9 mouse cellular contexts compared by ENCODE assay signal in the genomic region with DNA sequence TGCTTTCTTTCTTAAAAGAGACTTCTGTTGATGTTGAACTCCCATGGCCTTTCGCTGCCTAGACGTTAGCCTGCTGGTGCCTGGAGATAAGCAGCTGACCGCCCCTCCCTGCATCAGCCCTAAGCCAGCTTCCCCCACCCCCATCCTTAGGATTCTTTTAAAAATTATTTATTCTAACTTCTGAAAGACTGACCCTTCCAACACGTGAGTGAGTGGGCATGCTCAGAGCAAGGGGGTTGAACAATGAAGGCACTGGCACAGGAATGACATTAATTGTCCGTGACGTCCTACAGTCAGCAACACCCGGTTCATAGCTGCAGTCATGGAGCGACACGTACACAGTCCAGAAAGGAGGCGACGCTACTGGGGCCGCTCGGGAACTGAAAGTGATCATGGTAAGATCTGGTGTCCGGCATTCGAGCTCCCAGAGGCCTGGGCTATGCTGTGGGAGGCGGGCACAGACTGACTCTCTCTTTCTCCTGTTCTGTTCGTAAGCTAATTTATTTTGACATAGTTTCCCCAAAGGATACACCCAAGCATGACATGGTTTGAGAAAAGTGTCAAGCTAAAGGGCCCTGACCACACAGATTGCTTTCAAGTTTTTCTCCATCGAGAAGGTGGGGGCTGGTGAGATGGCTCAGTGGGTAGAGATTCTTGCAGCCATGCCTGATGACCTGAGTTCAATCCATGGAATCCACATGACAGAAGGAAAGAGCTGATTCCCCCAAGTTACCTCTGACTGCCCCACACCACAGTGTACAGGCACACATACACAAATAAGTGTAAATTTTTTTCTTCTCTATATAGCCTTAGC. TPM values are rescaled to one million over a fixed set of nuclear protein-coding genes. Genes with fewer than 3 reads are reported as not detected.
DNase-seq lines count a peak whose midpoint lies in the region; ATAC-seq and TF ChIP-seq lines count a peak whose summit lies in the region.
"Had no signal": no experiment of that assay in that cellular context is flagged by ENCODE, and none has a peak within 500 bp of the region (broad histone marks: within the 10 kb centered on the region; RNA-seq: fewer than 3 reads in every experiment).

No protein-coding gene starts in this region.

- H3K4me1 ChIP-seq in lung, embryonic 15.5 days: no peaks in the 10 kb centered on the region
- peaks cover 9% of the 10 kb centered on the region for H3K4me1 ChIP-seq in liver, postnatal 0 days (ENCODE audit: insufficient read depth)
- H3K4me1 ChIP-seq in stomach, embryonic 15.5 days: no peaks in the 10 kb centered on the region
- H3K4me1 ChIP-seq: limb, embryonic 10.5 days had no signal

- ATAC-seq in lung, embryonic 15.5 days (ENCODE audit: borderline replicate concordance, extremely low read depth, low FRiP score, low TSS enrichment): peak; percentile 71
- ATAC-seq in erythroblast, adult 5-6 weeks (replicated peaks; ENCODE audit: low FRiP score, poor library complexity, severe bottlenecking): peak; percentile 83
- peak; percentile 94 for ATAC-seq in liver, postnatal 0 days
- peak; percentile 83; the same call in 1 of the 2 replicates for ATAC-seq in stomach, embryonic 15.5 days (ENCODE audit: insufficient read depth, low FRiP score, low read depth)

- no peak for DNase-seq in lung, postnatal 14 days
- peak; percentile 73 for DNase-seq in liver, postnatal 0 days
- no peak for DNase-seq in gastrocnemius, adult 2 months
- DNase-seq in urinary bladder, postnatal 14 days (ENCODE audit: low spot score): no peak

- no peak overlapping the region for H3K27ac ChIP-seq in lung, embryonic 15.5 days
- peak overlapping the region; percentile 92 for H3K27ac ChIP-seq in liver, postnatal 0 days (ENCODE audit: low read depth)
- H3K27ac ChIP-seq in stomach, embryonic 15.5 days: no peak overlapping the region
- no peak overlapping the region for H3K27ac ChIP-seq in gastrocnemius, adult 2 months
- H3K27ac ChIP-seq: limb, embryonic 10.5 days had no signal

- no peak overlapping the region for H3K9ac ChIP-seq in lung, embryonic 15.5 days
- peak overlapping the region; percentile 51 for H3K9ac ChIP-seq in liver, postnatal 0 days (replicated peaks)
- H3K9ac ChIP-seq in stomach, embryonic 15.5 days: no peak overlapping the region

- WGBS in lung, embryonic 15.5 days: 45% methylated on average over 18 of the region's 18 CpGs
- WGBS in liver, postnatal 0 days (ENCODE audit: insufficient replicate concordance): 52% methylated on average over 18 of the region's 18 CpGs
- WGBS in stomach, embryonic 15.5 days: 57% methylated on average over 18 of the region's 18 CpGs

- no peak overlapping the region for H3K4me2 ChIP-seq in lung, embryonic 15.5 days
- peak overlapping the region; percentile 55 for H3K4me2 ChIP-seq in liver, postnatal 0 days (ENCODE audit: low read depth, low read length)
- H3K4me2 ChIP-seq in stomach, embryonic 15.5 days: no peak overlapping the region; the same call in 1 of the 2 replicates

- no peak overlapping the region for H3K4me3 ChIP-seq in lung, embryonic 15.5 days
- peak overlapping the region; percentile 45 for H3K4me3 ChIP-seq in liver, postnatal 0 days (ENCODE audit: low read depth, low read length)
- H3K4me3 ChIP-seq in stomach, embryonic 15.5 days (replicated peaks): no peak overlapping the region
- no peak overlapping the region for H3K4me3 ChIP-seq in gastrocnemius, adult 2 months
- H3K4me3 ChIP-seq: limb, embryonic 10.5 days had no signal

- H3K9me3 ChIP-seq in lung, embryonic 15.5 days: no peaks in the 10 kb centered on the region
- H3K9me3 ChIP-seq in liver, postnatal 0 days (ENCODE audit: low read length): no peaks in the 10 kb centered on the region
- H3K9me3 ChIP-seq in stomach, embryonic 15.5 days: no peaks in the 10 kb centered on the region
- H3K9me3 ChIP-seq: limb, embryonic 10.5 days had no signal

- TF ChIP-seq EP300 in liver, postnatal 0 days (IDR thresholded peaks at IDR 0.05; ENCODE audit: low read depth): peak; percentile 93

- peaks cover 36% of the 10 kb centered on the region for H3K36me3 ChIP-seq in lung, embryonic 15.5 days
- no peaks in the 10 kb centered on the region for H3K36me3 ChIP-seq in liver, postnatal 0 days (replicated peaks; ENCODE audit: insufficient read depth, low read length)
- peaks cover 25% of the 10 kb centered on the region for H3K36me3 ChIP-seq in stomach, embryonic 15.5 days

- no peak for TF ChIP-seq CTCF in liver, postnatal 0 days (IDR thresholded peaks at IDR 0.05; ENCODE audit: low read depth)
- TF ChIP-seq CTCF in gastrocnemius, adult 2 months (IDR thresholded peaks at IDR 0.05): no peak

- no peaks in the 10 kb centered on the region for H3K27me3 ChIP-seq in lung, embryonic 15.5 days
- no peaks in the 10 kb centered on the region for H3K27me3 ChIP-seq in liver, postnatal 0 days (ENCODE audit: insufficient read depth, low read length)
- H3K27me3 ChIP-seq in stomach, embryonic 15.5 days (replicated peaks): no peaks in the 10 kb centered on the region

- intact Hi-C loops in gastrocnemius, adult 2 months (cut with DNase I): no loop called here

RNA-seq across cellular contexts. Expression of a gene that starts 25.8 kb away (rescaled TPM):
- not detected in 2 replicates for polyA plus RNA-seq in lung, embryonic 15.5 days (2015; fragmentation: Nextera tagmentation; extraction: Ambion mirVana)
- not detected in 2 replicates for total RNA-seq in erythroblast, adult 5-6 weeks (2015; ENCODE audit: low replicate concordance)
- not detected in 2 replicates for total RNA-seq in erythroblast, adult 5-6 weeks (2017; ENCODE audit: low replicate concordance)
- not detected in 2 replicates for polyA plus RNA-seq in liver, postnatal 0 days (2015; fragmentation: Nextera tagmentation; extraction: Ambion mirVana)
- polyA plus RNA-seq in stomach, embryonic 15.5 days (2015; fragmentation: Nextera tagmentation; extraction: Ambion mirVana): not detected in 2 replicates
- not detected for total RNA-seq in gastrocnemius, adult 2 months (2021)
- polyA plus RNA-seq: gonadal fat pad, adult 2 months; limb, embryonic 10.5 days had no signal
